Mouse (Mus musculus) heart, postnatal 36 days (tissue): ENCODE data around the gene Ifi47. TPM values are rescaled to one million over a fixed set of nuclear protein-coding genes. Genes with fewer than 3 reads are reported as not detected.

Source experiments
- DNase-seq, 2 experiments: peaks; one replicate each; pipeline ENCODE4 v3.0.0; 2021 to 2022
- intact Hi-C: fragments of 180-260 bp; cut with DNase I; formaldehyde crosslinking; loops from one replicate; pipeline ENCODE4 v1.15.1; 2025
- total RNA-seq, 2 experiments: library from RNA; stranded (reverse); gene quantifications; 2 replicates each; pipeline ENCODE4 v1.2.3; 2021

Gene Ifi47
- total RNA-seq, 2 experiments from 2014 or later = 2.3 to 2.7 TPM

GRCm38 (mm10) chr11:49088990-49089652 is 12.7 kb downstream of the Ifi47 start:
- intact Hi-C loops = no loop called here
- DNase-seq = no peak

- intact Hi-C loops = no loop called here
- DNase-seq = no peak
Observed at GRCm38 (mm10) chr11:49089735-49090507, 13.5 kb downstream of the Ifi47 start.

GRCm38 (mm10) chr11:49090551-49090950 is 14.2 kb downstream of the Ifi47 start:
- DNase-seq = no peak
- intact Hi-C loops = no loop called here

GRCm38 (mm10) chr11:49091171-49091570 is 14.8 kb downstream of the Ifi47 start:
- no peak for DNase-seq
- intact Hi-C loops = no loop called here

- intact Hi-C loops = no loop called here
- DNase-seq = no peak
Observed at GRCm38 (mm10) chr11:49092053-49092586, 15.7 kb downstream of the Ifi47 start.

- no peak for DNase-seq
Observed at GRCm38 (mm10) chr11:49092786-49093185, 16.4 kb downstream of the Ifi47 start.

GRCm38 (mm10) chr11:49093861-49094660 is 17.7 kb downstream of the Ifi47 start:
- DNase-seq = no peak
- intact Hi-C loops = no loop called here

More at GRCm38 (mm10) chr11:49092786-49093185, 16.4 kb downstream of the Ifi47 start:
- intact Hi-C loops = no loop called here

- DNase-seq = no peak
- intact Hi-C loops = no loop called here
Observed at GRCm38 (mm10) chr11:49095367-49095766, 19.0 kb downstream of the Ifi47 start.

- DNase-seq = no peak
- intact Hi-C loops = no loop called here
Observed at GRCm38 (mm10) chr11:49100409-49100808, 24.0 kb downstream of the Ifi47 start.

GRCm38 (mm10) chr11:49101500-49101899 is 25.1 kb downstream of the Ifi47 start:
- intact Hi-C loops = no loop called here
- no peak for DNase-seq

- DNase-seq = peak; percentile 86 to 94
- intact Hi-C loops = loop anchor here (1.0 to 2.0 kb wide), 2 partner anchors 229 to 312 kb away; no protein-coding TSS in a partner anchor
Observed at GRCm38 (mm10) chr11:49103047-49103693, 26.8 kb downstream of the Ifi47 start.

GRCm38 (mm10) chr11:49105752-49106151 is 29.4 kb downstream of the Ifi47 start:
- intact Hi-C loops = loop anchor here (2.0 kb wide), 1 partner anchor 165 kb away; no protein-coding TSS in a partner anchor
- no peak for DNase-seq

GRCm38 (mm10) chr11:49107650-49108537 is 31.5 kb downstream of the Ifi47 start:
- intact Hi-C loops = loop anchor here (2.0 kb wide), 1 partner anchor 163 kb away; no protein-coding TSS in a partner anchor

GRCm38 (mm10) chr11:49108833-49109232 is 32.4 kb downstream of the Ifi47 start:
- intact Hi-C loops = no loop called here
- DNase-seq = no peak

More at GRCm38 (mm10) chr11:49107650-49108537, 31.5 kb downstream of the Ifi47 start:
- DNase-seq = no peak

- no peak for DNase-seq
- intact Hi-C loops = loop anchor here (5.0 kb wide), 1 partner anchor 41 kb away; the partner anchor contains the start of gene Olfr1394
Observed at GRCm38 (mm10) chr11:49111000-49111399, 34.6 kb downstream of the Ifi47 start.

- no peak for DNase-seq
- intact Hi-C loops = loop anchor here (5.0 kb wide), 1 partner anchor 40 kb away; the partner anchor contains the start of gene Olfr1394
Observed at GRCm38 (mm10) chr11:49112624-49113219, 36.3 kb downstream of the Ifi47 start.

- intact Hi-C loops = loop anchor here (2.0 to 5.0 kb wide), 2 partner anchors 38 to 73 kb away; partner anchors contain the start of genes Btnl9 and Olfr1394
- no peak for DNase-seq
Observed at GRCm38 (mm10) chr11:49114158-49114557, 37.8 kb downstream of the Ifi47 start.

GRCm38 (mm10) chr11:49114774-49115173 is 38.4 kb downstream of the Ifi47 start, which contains the start of gene Olfr1396:
TSS of gene Olfr1396 (minus strand) at chr11:49114874.
- intact Hi-C loops = loop anchor here (2.0 to 5.0 kb wide), 2 partner anchors 38 to 72 kb away; partner anchors contain the start of genes Btnl9 and Olfr1394
- DNase-seq = no peak
